Mouse (Mus musculus): Measurements from ENCODE around the gene Ret. TPM values are rescaled to one million over a fixed set of nuclear protein-coding genes. Genes with fewer than 3 reads are reported as not detected.

Ret gene
- polyA plus RNA-seq, 1 experiment from 2014 or later: 0.47 TPM

DNA sequence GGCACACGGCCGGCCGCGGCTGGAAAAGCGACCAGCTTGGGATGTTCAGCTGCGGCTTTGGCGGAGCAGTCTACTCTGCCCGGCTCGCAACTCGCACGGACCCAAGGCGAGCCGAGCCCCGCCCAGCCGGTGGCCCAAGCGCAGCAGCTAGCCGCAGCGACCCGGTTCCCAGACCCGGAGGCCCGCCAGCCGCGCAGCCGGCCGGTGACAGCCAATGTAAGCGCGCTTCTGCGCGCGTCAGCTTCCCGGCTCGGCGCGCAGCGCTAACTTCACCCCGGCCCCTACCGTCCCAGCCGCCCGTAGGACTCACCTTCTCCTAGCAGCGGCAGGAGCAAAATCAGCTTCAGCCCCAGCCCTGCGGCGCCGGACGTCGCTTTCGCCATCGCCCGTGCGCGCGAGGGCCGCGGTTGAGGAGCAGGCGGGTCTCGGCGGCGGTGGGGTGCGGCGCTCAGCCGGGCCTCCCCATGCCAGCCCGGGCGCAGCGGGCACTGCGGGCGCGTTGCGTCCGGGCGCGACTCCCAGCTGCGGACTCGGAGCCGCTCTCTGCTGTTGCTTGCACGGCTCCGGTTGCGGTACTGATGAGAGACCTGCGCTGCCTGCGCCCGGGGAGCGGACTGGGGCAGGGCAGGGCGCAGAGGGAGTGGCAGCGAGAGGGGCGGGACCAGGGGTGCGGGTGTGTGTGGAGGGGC, 623 bp downstream of the Ret start:
- no peak for ATAC-seq (ENCODE audit: extremely low read depth, insufficient number of reproducible peaks, low FRiP score, low TSS enrichment)
- Histone ChIP-seq H3K36me3 (no peaks in the 10 kb centered on the region), H3K4me3 (peak overlapping the region; percentile 67), H3K9me3 (no peaks in the 10 kb centered on the region), H3K4me2 (peak overlapping the region; percentile 99), H3K27ac (replicated peaks) (no peak overlapping the region), H3K27me3 (replicated peaks) (peaks cover 100% of the 10 kb centered on the region), H3K4me1 (peaks cover 20% of the 10 kb centered on the region), H3K9ac (peak overlapping the region; percentile 70)
- WGBS: under 1% methylated on average over 83 of the region's 84 CpGs

DNA sequence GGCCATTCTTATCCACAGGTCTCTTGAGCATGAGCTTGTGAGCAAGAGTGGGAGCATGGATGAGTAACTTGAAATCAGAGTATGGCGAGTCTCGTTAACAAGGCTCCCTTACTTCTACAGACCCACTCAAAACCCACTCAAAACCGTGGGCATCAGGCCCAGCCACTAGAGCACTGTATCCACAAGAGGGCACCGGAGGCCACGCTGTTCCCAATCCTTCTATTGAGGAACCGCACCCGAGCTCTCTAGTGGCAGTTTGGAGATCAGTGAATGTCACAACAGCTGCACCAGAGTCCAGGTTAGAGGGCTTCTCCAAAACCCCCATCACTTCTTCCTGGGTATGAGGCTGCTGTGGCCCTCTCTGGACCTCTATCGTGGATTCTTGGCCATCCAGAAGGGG, 2.4 kb downstream of the Ret start:
- 27% methylated on average over 8 of the region's 8 CpGs for WGBS
- H3K4me3 ChIP-seq: no peak overlapping the region
- H3K4me2 ChIP-seq: no peak overlapping the region
- H3K9me3 ChIP-seq: no peaks in the 10 kb centered on the region
- H3K4me1 ChIP-seq: peaks cover 20% of the 10 kb centered on the region
- H3K27ac ChIP-seq (replicated peaks): no peak overlapping the region
- H3K36me3 ChIP-seq: no peaks in the 10 kb centered on the region
- H3K27me3 ChIP-seq (replicated peaks): peaks cover 92% of the 10 kb centered on the region
- no peak for ATAC-seq (ENCODE audit: extremely low read depth, insufficient number of reproducible peaks, low FRiP score, low TSS enrichment)
- no peak overlapping the region for H3K9ac ChIP-seq

DNA sequence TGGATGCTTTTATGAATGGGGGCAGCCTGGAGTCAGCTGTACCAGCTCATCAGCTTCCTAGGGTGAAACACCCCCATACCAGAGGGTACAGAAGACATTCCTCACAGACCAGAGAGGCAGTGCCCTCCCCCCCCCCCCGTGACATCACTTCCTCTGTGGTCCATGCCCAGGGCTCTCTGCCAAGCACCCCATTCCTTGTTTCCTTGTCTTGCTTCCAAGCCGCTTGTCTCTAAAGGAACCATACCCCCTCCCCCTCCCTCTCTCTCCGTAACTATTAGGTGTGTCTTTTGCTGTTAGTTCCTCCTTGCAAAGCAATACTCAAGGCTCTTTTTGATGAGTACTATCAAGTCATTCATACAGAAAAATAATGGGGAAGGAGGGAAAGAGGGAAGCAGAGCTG, 4.6 kb downstream of the Ret start:
- H3K9me3 ChIP-seq: no peaks in the 10 kb centered on the region
- peaks cover 28% of the 10 kb centered on the region for H3K4me1 ChIP-seq
- H3K27ac ChIP-seq (replicated peaks): no peak overlapping the region
- no peak overlapping the region for H3K4me2 ChIP-seq
- WGBS: 41% methylated on average over 3 of the region's 3 CpGs
- no peak for ATAC-seq (ENCODE audit: extremely low read depth, insufficient number of reproducible peaks, low FRiP score, low TSS enrichment)
- no peaks in the 10 kb centered on the region for H3K36me3 ChIP-seq
- H3K4me3 ChIP-seq: no peak overlapping the region
- H3K9ac ChIP-seq: no peak overlapping the region
- peaks cover 84% of the 10 kb centered on the region for H3K27me3 ChIP-seq (replicated peaks)

DNA sequence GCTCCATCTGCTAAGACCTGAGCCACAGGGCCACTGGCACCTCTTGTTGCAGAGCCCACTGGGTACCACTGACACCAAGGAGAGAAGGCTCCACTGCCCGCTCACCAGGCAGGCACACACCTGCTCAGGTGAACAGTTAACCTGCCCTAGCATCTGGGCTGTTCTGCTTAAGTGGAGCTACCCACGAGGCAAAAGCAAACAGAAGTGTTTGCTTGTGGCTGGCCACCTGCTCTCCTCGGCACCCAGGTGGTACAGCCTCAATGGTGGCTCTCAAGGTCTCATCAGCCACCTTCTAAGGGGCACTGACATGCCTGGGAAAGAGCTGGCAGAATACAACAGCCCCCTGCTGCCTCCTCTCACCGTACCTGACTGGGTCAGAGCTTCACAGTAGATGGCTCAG, 5.3 kb downstream of the Ret start:
- Histone ChIP-seq H3K4me2 (no peak overlapping the region), H3K9me3 (no peaks in the 10 kb centered on the region), H3K4me3 (no peak overlapping the region), H3K27me3 (replicated peaks) (peaks cover 82% of the 10 kb centered on the region), H3K9ac (no peak overlapping the region), H3K4me1 (peaks cover 21% of the 10 kb centered on the region), H3K27ac (replicated peaks) (no peak overlapping the region), H3K36me3 (no peaks in the 10 kb centered on the region)
- WGBS: 63% methylated on average over 4 of the region's 4 CpGs
- ATAC-seq (ENCODE audit: extremely low read depth, insufficient number of reproducible peaks, low FRiP score, low TSS enrichment): no peak

- Histone ChIP-seq H3K4me1 (peaks cover 10% of the 10 kb centered on the region), H3K9ac (no peak overlapping the region), H3K27ac (replicated peaks) (no peak overlapping the region), H3K27me3 (replicated peaks) (peaks cover 57% of the 10 kb centered on the region), H3K4me3 (no peak overlapping the region), H3K36me3 (no peaks in the 10 kb centered on the region), H3K4me2 (no peak overlapping the region), H3K9me3 (no peaks in the 10 kb centered on the region)
- 47% methylated on average over 3 of the region's 3 CpGs for WGBS
- ATAC-seq (ENCODE audit: extremely low read depth, insufficient number of reproducible peaks, low FRiP score, low TSS enrichment): no peak
Observed at GRCm38 (mm10) chr6:118189764-118190163, 7.8 kb downstream of the Ret start.

GRCm38 (mm10) chr6:118188599-118188998, 8.9 kb downstream of the Ret start:
- no peak for ATAC-seq (ENCODE audit: extremely low read depth, insufficient number of reproducible peaks, low FRiP score, low TSS enrichment)
- H3K4me2 ChIP-seq: peak overlapping the region; percentile 22; the same call in 1 of the 2 replicates
- H3K4me1 ChIP-seq: peaks cover 10% of the 10 kb centered on the region
- H3K4me3 ChIP-seq: no peak overlapping the region
- no peak overlapping the region for H3K9ac ChIP-seq
- no peak overlapping the region for H3K27ac ChIP-seq (replicated peaks)
- 21% methylated on average over 9 of the region's 9 CpGs for WGBS
- H3K9me3 ChIP-seq: no peaks in the 10 kb centered on the region
- no peaks in the 10 kb centered on the region for H3K36me3 ChIP-seq
- peaks cover 46% of the 10 kb centered on the region for H3K27me3 ChIP-seq (replicated peaks)

GRCm38 (mm10) chr6:118187285-118187641, 10.3 kb downstream of the Ret start:
- peaks cover 8% of the 10 kb centered on the region for H3K4me1 ChIP-seq
- peaks cover 32% of the 10 kb centered on the region for H3K27me3 ChIP-seq (replicated peaks)
- no peak overlapping the region for H3K9ac ChIP-seq
- WGBS: 84% methylated on average over 3 of the region's 3 CpGs
- H3K4me2 ChIP-seq: no peak overlapping the region
- ATAC-seq (ENCODE audit: extremely low read depth, insufficient number of reproducible peaks, low FRiP score, low TSS enrichment): no peak
- no peak overlapping the region for H3K4me3 ChIP-seq
- no peaks in the 10 kb centered on the region for H3K36me3 ChIP-seq
- no peaks in the 10 kb centered on the region for H3K9me3 ChIP-seq
- no peak overlapping the region for H3K27ac ChIP-seq (replicated peaks)

- Histone ChIP-seq H3K4me3 (no peak overlapping the region), H3K4me2 (no peak overlapping the region), H3K36me3 (no peaks in the 10 kb centered on the region), H3K9ac (no peak overlapping the region), H3K4me1 (peaks cover 8% of the 10 kb centered on the region), H3K9me3 (no peaks in the 10 kb centered on the region), H3K27me3 (replicated peaks) (peaks cover 31% of the 10 kb centered on the region), H3K27ac (replicated peaks) (no peak overlapping the region)
- 76% methylated on average over 17 of the region's 17 CpGs for WGBS
- ATAC-seq (ENCODE audit: extremely low read depth, insufficient number of reproducible peaks, low FRiP score, low TSS enrichment): no peak
Observed at GRCm38 (mm10) chr6:118186620-118187284, 10.8 kb downstream of the Ret start.

GRCm38 (mm10) chr6:118184126-118184525, 13.4 kb downstream of the Ret start:
- Histone ChIP-seq H3K4me2 (no peak overlapping the region), H3K27ac (replicated peaks) (no peak overlapping the region), H3K36me3 (no peaks in the 10 kb centered on the region), H3K9ac (no peak overlapping the region), H3K4me3 (no peak overlapping the region), H3K9me3 (no peaks in the 10 kb centered on the region), H3K27me3 (replicated peaks) (peaks cover 22% of the 10 kb centered on the region), H3K4me1 (peaks cover 13% of the 10 kb centered on the region)
- ATAC-seq (ENCODE audit: extremely low read depth, insufficient number of reproducible peaks, low FRiP score, low TSS enrichment): no peak
- 83% methylated on average over 10 of the region's 10 CpGs for WGBS

DNA sequence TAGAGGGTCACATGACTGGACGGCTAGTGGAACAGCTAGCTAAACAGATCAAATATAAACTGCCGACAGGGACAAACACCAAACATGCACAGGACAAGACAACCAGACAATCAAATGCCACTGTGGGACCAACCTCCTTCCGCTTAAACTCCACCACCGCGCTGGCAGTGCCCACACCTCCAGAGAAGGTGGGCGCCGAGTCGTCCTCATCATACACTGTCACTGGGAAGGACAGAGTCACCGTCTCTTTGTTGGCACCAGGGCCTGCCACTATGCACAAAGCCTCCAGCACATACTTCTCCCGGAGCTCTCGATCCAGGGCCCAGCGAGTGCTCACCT, 17.5 kb downstream of the Ret start:
- H3K36me3 ChIP-seq: no peaks in the 10 kb centered on the region
- peaks cover 5% of the 10 kb centered on the region for H3K4me1 ChIP-seq
- H3K27me3 ChIP-seq (replicated peaks): peaks cover 6% of the 10 kb centered on the region; the same call in 1 of the 2 replicates
- H3K27ac ChIP-seq (replicated peaks): no peak overlapping the region
- no peaks in the 10 kb centered on the region for H3K9me3 ChIP-seq
- no peak overlapping the region for H3K4me3 ChIP-seq
- H3K4me2 ChIP-seq: 0 out of 2 replicates have a peak overlapping the region, but pooled peaks have one; percentile 8
- 68% methylated on average over 12 of the region's 12 CpGs for WGBS
- H3K9ac ChIP-seq: no peak overlapping the region
- ATAC-seq (ENCODE audit: extremely low read depth, insufficient number of reproducible peaks, low FRiP score, low TSS enrichment): no peak

DNA sequence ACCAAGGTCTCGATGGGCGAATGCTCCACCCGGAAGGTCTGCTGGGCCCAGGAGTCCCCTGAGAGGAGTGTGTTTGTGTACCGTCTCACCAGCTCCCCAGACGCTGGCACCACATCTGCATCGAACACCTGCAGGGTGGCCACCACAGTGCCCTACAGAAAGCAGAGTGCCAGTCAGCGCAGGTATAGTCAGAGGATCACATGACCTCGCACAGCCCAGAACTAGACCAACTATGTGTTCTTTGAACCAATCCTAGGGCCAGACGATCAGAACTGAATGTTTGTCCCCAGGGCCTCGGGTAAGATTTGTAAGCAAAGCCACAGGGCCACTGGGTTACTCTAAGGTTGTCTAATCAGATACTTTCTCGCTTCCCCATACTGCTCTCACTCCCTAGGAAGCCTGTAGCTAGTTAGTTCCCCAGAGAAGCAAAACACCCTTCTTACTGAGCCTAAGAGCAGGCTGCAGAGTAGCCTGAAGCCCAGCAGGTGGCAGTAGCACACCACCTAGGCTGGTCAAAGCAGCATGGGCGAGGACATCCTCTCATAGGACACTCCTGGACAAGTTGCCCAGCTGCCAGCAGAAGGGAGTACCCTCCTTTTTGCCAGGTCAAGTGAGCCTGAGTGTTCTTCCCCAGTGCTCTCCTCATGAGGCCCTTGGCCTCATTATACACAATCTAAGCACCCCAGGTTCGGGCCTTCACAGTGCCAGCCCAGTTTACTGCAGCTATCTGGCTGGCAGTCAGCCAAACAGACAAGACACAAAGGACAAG, 18.0 kb downstream of the Ret start:
- no peak overlapping the region for H3K9ac ChIP-seq
- no peak overlapping the region for H3K27ac ChIP-seq (replicated peaks)
- peaks cover 6% of the 10 kb centered on the region; the same call in 1 of the 2 replicates for H3K27me3 ChIP-seq (replicated peaks)
- no peak overlapping the region for H3K4me3 ChIP-seq
- peaks cover 5% of the 10 kb centered on the region for H3K4me1 ChIP-seq
- 0 out of 2 replicates have a peak overlapping the region, but pooled peaks have one; percentile 8 for H3K4me2 ChIP-seq
- WGBS: 56% methylated on average over 13 of the region's 13 CpGs
- ATAC-seq (ENCODE audit: extremely low read depth, insufficient number of reproducible peaks, low FRiP score, low TSS enrichment): no peak; the same call in 1 of the 2 replicates
- H3K9me3 ChIP-seq: no peaks in the 10 kb centered on the region
- no peaks in the 10 kb centered on the region for H3K36me3 ChIP-seq

Measured in heart, embryonic 13.5 days (tissue).